Mouse (Mus musculus) testis, adult 10 weeks (tissue): Measurements from ENCODE around the gene Vps33a. TPM values are rescaled to one million over a fixed set of nuclear protein-coding genes. Genes with fewer than 3 reads are reported as not detected.

Source experiments
- polyA plus RNA-seq: library from polyadenylated mRNA; stranded (reverse); fragments of 350-450 nt; fragmentation: Illumina TruSeq; extraction: RNeasy Lipid Tissue Mini Kit (QIAGEN cat#74804); gene quantifications from one replicate; pipeline ENCODE4 v1.2.3, GENCODE M21; 2014; ENCODE audit warnings: low read depth, low replicate concordance

Gene Vps33a
- 6.0 TPM for polyA plus RNA-seq

DNA sequence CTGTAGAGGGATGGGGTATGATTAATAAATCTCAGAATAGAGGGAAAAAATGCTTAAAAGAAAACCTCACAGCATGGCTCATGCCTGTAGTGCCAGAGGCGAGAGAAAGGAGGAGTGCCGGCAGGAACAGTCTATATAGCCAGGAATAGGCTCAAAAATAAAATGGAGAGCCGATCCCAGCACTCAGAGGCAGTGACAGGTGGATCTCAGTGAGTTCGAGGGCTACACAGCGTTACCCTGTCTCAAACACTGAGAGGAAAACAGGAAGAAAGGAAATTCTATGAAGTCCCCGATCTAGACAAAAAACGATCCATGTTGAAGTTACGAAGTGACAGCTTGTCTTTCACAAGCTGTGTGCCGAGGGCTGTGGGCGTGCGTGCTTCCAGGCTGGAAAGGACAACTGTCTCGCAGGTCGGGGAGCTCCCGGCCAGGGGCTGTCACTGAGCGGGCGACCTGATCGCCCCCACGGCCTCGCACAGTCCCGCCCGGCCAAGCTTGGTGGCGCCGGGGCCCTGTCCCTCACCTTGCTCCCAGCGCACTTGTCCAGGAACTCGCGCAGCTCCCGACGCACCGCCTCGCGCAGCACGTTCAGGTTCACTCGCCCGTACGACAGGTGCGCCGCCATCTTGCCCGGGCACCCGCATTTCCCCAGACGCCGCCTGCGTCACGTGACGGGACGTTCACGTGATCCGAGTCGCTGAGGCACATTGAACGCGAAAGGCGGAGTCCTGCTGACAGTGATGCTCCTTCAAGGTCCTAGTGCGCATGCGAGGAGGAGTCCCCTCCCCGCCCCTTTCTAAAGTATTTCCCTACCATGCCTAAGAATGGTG is at the start of gene Vps33a:
Gene Vps33a, minus strand, starts transcription at position 682 of the 830 bp plus-strand sequence.

DNA sequence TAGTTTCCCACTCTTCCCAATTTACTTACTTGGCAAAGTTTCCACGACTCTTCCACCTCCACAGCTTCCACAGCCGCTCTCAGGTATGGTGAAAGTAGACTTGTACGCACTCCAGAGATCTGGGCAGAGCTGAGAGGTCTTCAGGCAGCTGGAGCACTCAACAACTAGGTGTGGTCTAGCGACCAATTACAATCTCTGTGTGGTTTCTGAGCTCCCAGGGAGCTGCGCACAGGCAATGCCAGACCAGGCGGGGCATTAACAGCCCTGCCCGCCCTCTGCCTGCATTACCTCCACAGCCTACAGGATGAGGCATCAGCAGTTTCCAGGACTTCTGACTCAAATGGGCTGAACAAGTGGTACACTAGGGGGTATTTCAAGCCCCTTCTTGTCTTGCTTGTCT is 47.6 kb downstream of the Vps33a start, which contains the start of gene Gm49027:
Gene Gm49027, minus strand, starts transcription at position 208 of the 400 bp plus-strand sequence.

DNA sequence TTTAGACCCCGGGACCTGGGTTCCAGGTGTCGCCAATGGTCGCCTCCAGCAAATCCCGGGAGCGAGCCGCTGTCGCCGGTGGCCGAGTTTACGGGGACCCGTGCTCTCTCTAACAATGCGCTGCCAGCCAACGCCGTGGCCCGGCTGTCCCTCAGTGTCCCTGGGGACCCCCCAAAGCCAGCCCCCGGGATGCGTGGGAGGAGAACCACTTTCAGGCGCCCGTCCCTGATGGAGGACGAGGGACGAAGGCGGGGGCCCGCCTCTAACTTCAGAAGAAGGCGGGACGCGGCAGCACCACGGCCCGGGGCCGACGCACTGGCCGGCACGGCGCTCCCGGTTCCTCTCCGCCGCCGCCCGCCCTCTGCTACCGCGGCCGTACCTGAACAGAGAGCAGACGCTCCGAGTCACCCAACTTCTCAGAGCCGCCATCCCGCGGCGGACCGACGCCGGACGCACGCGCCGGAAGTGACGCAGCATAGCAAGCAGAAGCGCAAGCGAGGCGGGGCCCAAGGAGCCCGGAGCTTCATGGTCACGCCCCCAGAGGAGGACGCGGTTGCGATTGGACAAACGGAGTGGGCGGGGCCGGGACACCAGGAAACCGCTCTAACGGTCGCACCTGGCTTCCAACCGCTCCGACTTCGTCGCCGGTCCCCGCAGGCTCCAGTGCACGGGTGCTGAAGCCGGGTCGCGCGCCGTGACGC is 49.0 kb downstream of the Vps33a start, which contains the start of gene Diablo:
Gene Diablo, minus strand, starts transcription at position 485 of the 701 bp plus-strand sequence.

DNA sequence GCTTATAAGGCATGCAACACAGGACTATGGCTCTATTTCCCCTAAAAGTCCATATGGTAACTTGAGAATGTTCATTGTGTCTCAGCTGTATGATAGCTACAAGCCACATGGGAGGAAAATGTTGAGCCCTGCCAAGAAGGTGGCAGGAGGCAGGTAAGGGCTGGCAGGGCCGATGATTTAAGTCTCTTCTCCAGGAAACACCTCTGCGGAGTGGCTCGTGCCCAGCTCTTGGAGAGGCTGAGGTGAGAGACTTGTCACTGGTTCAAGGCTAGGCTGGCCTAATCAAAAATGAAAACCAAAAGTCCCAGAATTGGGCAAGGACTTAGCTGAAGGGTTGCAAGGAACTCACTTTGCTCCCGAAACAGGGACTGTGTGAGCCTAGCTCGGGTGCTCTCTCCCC is 62.7 kb downstream of the Vps33a start, which contains the start of gene B3gnt4:
Gene B3gnt4, plus strand, starts transcription at position 301 of the 400 bp plus-strand sequence.

DNA sequence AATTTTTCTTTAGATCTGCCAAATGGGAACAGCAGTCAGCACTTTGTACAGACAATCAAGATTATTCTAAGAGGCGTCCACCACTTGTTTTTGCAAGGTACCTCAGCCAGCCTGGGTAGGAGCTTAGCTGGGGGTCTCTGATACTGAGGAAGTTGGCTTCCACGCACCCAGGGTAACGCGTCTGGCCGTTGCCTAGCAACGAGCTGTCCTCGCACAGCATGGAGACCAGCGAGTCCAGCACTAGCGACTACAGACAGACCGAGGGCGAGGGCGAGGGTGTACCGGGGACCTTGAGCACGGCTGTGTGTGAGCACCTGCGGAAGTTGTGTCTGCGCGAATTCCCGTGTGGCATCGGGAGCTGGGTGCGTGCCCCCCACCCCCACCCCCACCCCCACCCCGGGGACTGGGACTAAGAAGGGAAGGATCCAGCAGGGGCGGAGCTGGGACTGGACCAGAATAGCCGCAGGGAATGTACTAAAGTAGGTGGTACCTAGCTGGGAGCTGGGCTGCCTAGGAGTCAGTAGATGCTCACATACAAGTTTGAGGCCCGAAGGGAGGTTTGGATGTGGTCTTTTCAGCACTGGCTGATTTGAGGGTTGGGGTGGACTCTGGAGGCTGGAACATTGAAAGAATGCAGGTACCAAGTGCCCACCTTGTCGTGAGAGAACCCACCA is 83.6 kb downstream of the Vps33a start, which contains the start of the genes Lrrc43 and Il31:
Gene Lrrc43, plus strand, starts transcription at position 194 of the 674 bp plus-strand sequence.
Gene Il31, minus strand, starts transcription at position 378 of the 674 bp plus-strand sequence.

Other genes starting within 250 kb of the Vps33a start
- gene Bcl7a, start 229.2 kb downstream of the Vps33a start, polyA plus RNA-seq: 0.45 TPM
- gene Mlxip, start 178.2 kb downstream of the Vps33a start, polyA plus RNA-seq: 5.7 TPM
- 17.0 TPM for gene Lrrc43, start 83.7 kb downstream of the Vps33a start, polyA plus RNA-seq
- 144 TPM for gene Il31, start 83.5 kb downstream of the Vps33a start, polyA plus RNA-seq
- gene B3gnt4, start 62.6 kb downstream of the Vps33a start, polyA plus RNA-seq: 0.73 TPM
- 695 TPM for gene Diablo, start 48.9 kb downstream of the Vps33a start, polyA plus RNA-seq
- gene Gm49027, start 47.5 kb downstream of the Vps33a start, polyA plus RNA-seq: not detected
- gene Clip1, start 111.6 kb upstream of the Vps33a start, polyA plus RNA-seq: 101 TPM
- gene Zcchc8, start 148.1 kb upstream of the Vps33a start, polyA plus RNA-seq: 287 TPM
- 172 TPM for gene Rsrc2, start 176.4 kb upstream of the Vps33a start, polyA plus RNA-seq
- gene Kntc1, start 176.7 kb upstream of the Vps33a start, polyA plus RNA-seq: 34.4 TPM